Mouse (Mus musculus) lung, postnatal 0 days (tissue): ENCODE results near the gene Itga9.

Experiments
- CTCF ChIP-seq: IDR thresholded peaks from 2 replicates; pipeline ENCODE4 v1.5.1; 2016; ENCODE audit warnings: antibody characterized with exemption, mild to moderate bottlenecking
- EP300 ChIP-seq: IDR thresholded peaks from 2 replicates; pipeline ENCODE4 v1.6.1; 2016; ENCODE audit warnings: antibody characterized with exemption, mild to moderate bottlenecking, control low read depth

DNA sequence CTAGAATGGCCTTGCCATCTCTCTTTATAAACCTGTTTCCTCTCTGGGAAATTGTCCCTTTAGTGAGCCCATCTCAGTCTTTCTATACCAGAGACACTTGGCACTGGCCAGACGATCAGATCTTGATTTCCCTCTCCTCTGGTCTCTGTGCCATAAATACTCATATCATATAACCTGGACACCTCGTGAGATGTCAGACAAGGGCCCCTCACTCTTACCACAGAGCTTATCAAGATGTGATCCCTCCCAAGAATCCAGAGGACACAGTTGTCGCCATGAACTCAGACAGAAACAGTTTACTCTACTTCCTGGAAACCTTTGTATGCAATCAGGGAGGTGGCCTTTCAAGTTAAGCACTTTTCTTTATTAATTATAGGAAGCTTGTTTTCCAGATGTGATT is 127.1 kb downstream of the Itga9 start:
- no peak for TF ChIP-seq CTCF
- TF ChIP-seq EP300: 0 out of 2 replicates have a peak, but pooled peaks have one; percentile 37
